ENCODE assay signal across 22 mouse cellular contexts in genomic region chr5:13199709-13200108, GRCm38 (mm10).
DNase-seq lines count a peak whose midpoint lies in the region; ATAC-seq lines count a peak whose summit lies in the region.
"Had no signal": no experiment of that assay in that cellular context is flagged by ENCODE, and none has a peak within 500 bp of the region (broad histone marks: within the 10 kb centered on the region; RNA-seq: fewer than 3 reads in every experiment).

No protein-coding gene starts in this region.

- H3K9ac ChIP-seq in limb, embryonic 11.5 days (ENCODE audit: low read length) = no peak overlapping the region
- H3K9ac ChIP-seq in embryonic facial prominence, embryonic 14.5 days (ENCODE audit: low read depth, low read length) = no peak overlapping the region
- H3K9ac ChIP-seq in midbrain, embryonic 13.5 days (replicated peaks) = no peak overlapping the region
- H3K9ac ChIP-seq: embryonic facial prominence, embryonic 12.5 days; embryonic facial prominence, embryonic 15.5 days; forebrain, embryonic 12.5 days had no signal

- no peak for DNase-seq in limb, embryonic 11.5 days (ENCODE audit: low spot score)
- no peak for DNase-seq in limb, embryonic 10.5 days (ENCODE audit: low spot score)
- DNase-seq in embryonic facial prominence, embryonic 14.5 days (ENCODE audit: low spot score) = peak; percentile 16
- DNase-seq in hindlimb bud, embryonic 11.5 days (ENCODE audit: extremely low spot score, low read depth, low spot score) = peak; percentile 53
- no peak for DNase-seq in adipocyte (ENCODE audit: low spot score)
- DNase-seq: adrenal gland, adult 8-10 months; adrenal gland, postnatal 14 days; adrenal gland, postnatal 36 days; cerebellum, adult 11 months; cerebellum, adult 18-20 months; cerebellum, adult 8-10 months; cerebellum, adult 9-11 months; cerebellum, postnatal 14 days; cerebellum, postnatal 36 days had no signal

- ATAC-seq in limb, embryonic 11.5 days (ENCODE audit: insufficient number of reproducible peaks, low FRiP score, low TSS enrichment, low read depth) = peak; percentile 57; the same call in 1 of the 2 replicates
- ATAC-seq in embryonic facial prominence, embryonic 14.5 days (ENCODE audit: low read depth) = peak; percentile 65; the same call in 1 of the 2 replicates
- ATAC-seq in midbrain, embryonic 13.5 days = no peak
- ATAC-seq: forebrain, embryonic 14.5 days; forebrain, embryonic 16.5 days had no signal

- H3K27me3 ChIP-seq in limb, embryonic 11.5 days (ENCODE audit: control insufficient read depth, insufficient read depth, low read length) = no peaks in the 10 kb centered on the region
- H3K27me3 ChIP-seq in limb, embryonic 10.5 days (ENCODE audit: low read depth, poor library complexity, severe bottlenecking) = no peaks in the 10 kb centered on the region
- no peaks in the 10 kb centered on the region for H3K27me3 ChIP-seq in embryonic facial prominence, embryonic 14.5 days (replicated peaks; ENCODE audit: control insufficient read depth, insufficient read depth, low read length)
- no peaks in the 10 kb centered on the region for H3K27me3 ChIP-seq in midbrain, embryonic 13.5 days
- H3K27me3 ChIP-seq: embryonic facial prominence, embryonic 12.5 days; embryonic facial prominence, embryonic 15.5 days had no signal

- no peaks in the 10 kb centered on the region for H3K9me3 ChIP-seq in limb, embryonic 11.5 days (ENCODE audit: control insufficient read depth, low read length)
- no peaks in the 10 kb centered on the region for H3K9me3 ChIP-seq in limb, embryonic 10.5 days (replicated peaks)
- no peaks in the 10 kb centered on the region for H3K9me3 ChIP-seq in embryonic facial prominence, embryonic 14.5 days (ENCODE audit: control insufficient read depth, low read length)
- H3K9me3 ChIP-seq in midbrain, embryonic 13.5 days = no peaks in the 10 kb centered on the region
- H3K9me3 ChIP-seq: embryonic facial prominence, embryonic 12.5 days; embryonic facial prominence, embryonic 15.5 days; forebrain, embryonic 10.5 days; forebrain, embryonic 12.5 days had no signal

- no peak overlapping the region for H3K27ac ChIP-seq in limb, embryonic 11.5 days (replicated peaks; ENCODE audit: low read depth, low read length)
- no peak overlapping the region for H3K27ac ChIP-seq in limb, embryonic 10.5 days
- H3K27ac ChIP-seq in embryonic facial prominence, embryonic 14.5 days (replicated peaks; ENCODE audit: low read depth, low read length) = no peak overlapping the region
- H3K27ac ChIP-seq in midbrain, embryonic 13.5 days = no peak overlapping the region
- H3K27ac ChIP-seq: embryonic facial prominence, embryonic 12.5 days; embryonic facial prominence, embryonic 15.5 days; forebrain, embryonic 10.5 days; forebrain, embryonic 12.5 days had no signal

- no peak overlapping the region for H3K4me2 ChIP-seq in limb, embryonic 11.5 days (ENCODE audit: low read depth, severe bottlenecking)
- no peak overlapping the region for H3K4me2 ChIP-seq in embryonic facial prominence, embryonic 14.5 days (ENCODE audit: low read depth, low read length)
- no peak overlapping the region for H3K4me2 ChIP-seq in midbrain, embryonic 13.5 days (replicated peaks)
- H3K4me2 ChIP-seq: embryonic facial prominence, embryonic 12.5 days; embryonic facial prominence, embryonic 15.5 days; forebrain, embryonic 12.5 days had no signal

- no peaks in the 10 kb centered on the region for H3K36me3 ChIP-seq in limb, embryonic 11.5 days (ENCODE audit: control insufficient read depth, insufficient read depth, low read length)
- H3K36me3 ChIP-seq in limb, embryonic 10.5 days = no peaks in the 10 kb centered on the region
- no peaks in the 10 kb centered on the region for H3K36me3 ChIP-seq in embryonic facial prominence, embryonic 14.5 days (ENCODE audit: control insufficient read depth, insufficient read depth, low read length)
- H3K36me3 ChIP-seq in midbrain, embryonic 13.5 days = no peaks in the 10 kb centered on the region
- H3K36me3 ChIP-seq: embryonic facial prominence, embryonic 12.5 days; embryonic facial prominence, embryonic 15.5 days; forebrain, embryonic 10.5 days; forebrain, embryonic 12.5 days had no signal

- H3K4me3 ChIP-seq in limb, embryonic 11.5 days (ENCODE audit: low read depth, low read length) = no peak overlapping the region
- no peak overlapping the region for H3K4me3 ChIP-seq in limb, embryonic 10.5 days
- H3K4me3 ChIP-seq in embryonic facial prominence, embryonic 14.5 days (ENCODE audit: low read depth, low read length) = no peak overlapping the region
- H3K4me3 ChIP-seq in midbrain, embryonic 13.5 days (replicated peaks) = no peak overlapping the region
- H3K4me3 ChIP-seq: embryonic facial prominence, embryonic 12.5 days; embryonic facial prominence, embryonic 15.5 days; erythroblast, embryonic 14.5 days; forebrain, embryonic 10.5 days; forebrain, embryonic 12.5 days had no signal

- 19% methylated on average over 6 of the region's 6 CpGs for WGBS in limb, embryonic 11.5 days
- 36% methylated on average over 6 of the region's 6 CpGs for WGBS in limb, embryonic 10.5 days
- WGBS in embryonic facial prominence, embryonic 14.5 days = 35% methylated on average over 6 of the region's 6 CpGs
- 76% methylated on average over 6 of the region's 6 CpGs for WGBS in midbrain, embryonic 13.5 days

- H3K4me1 ChIP-seq in limb, embryonic 11.5 days (ENCODE audit: control insufficient read depth, insufficient read depth, low read length) = peaks cover 7% of the 10 kb centered on the region; the same call in 1 of the 2 replicates
- H3K4me1 ChIP-seq in limb, embryonic 10.5 days = peaks cover 31% of the 10 kb centered on the region
- no peaks in the 10 kb centered on the region for H3K4me1 ChIP-seq in embryonic facial prominence, embryonic 14.5 days (ENCODE audit: control insufficient read depth, insufficient read depth, low read length)
- no peaks in the 10 kb centered on the region for H3K4me1 ChIP-seq in midbrain, embryonic 13.5 days (replicated peaks)
- H3K4me1 ChIP-seq: embryonic facial prominence, embryonic 15.5 days; forebrain, embryonic 12.5 days had no signal

Comparison
In these comparisons a context has a peak if more than half of its experiments do, and no peak if none do; other contexts are left out.
1. DNase-seq: peak in embryonic facial prominence, embryonic 14.5 days (single experiment) and hindlimb bud, embryonic 11.5 days (single experiment); none in limb, embryonic 11.5 days (single experiment), limb, embryonic 10.5 days (single experiment) and adipocyte (single experiment).